Mouse (Mus musculus) heart, embryonic 11.5 days (tissue): ENCODE results near the gene Dgkq. TPM values are rescaled to one million over a fixed set of nuclear protein-coding genes. Genes with fewer than 3 reads are reported as not detected.
A peak's percentile ranks its signal among the peaks of the same experiment; 100 is the strongest.

ENCODE experiments used
- ATAC-seq: fragments of 200-750 bp; cut with Nextera tagmentation; replicated peaks from 2 replicates; pipeline ENCODE4 v1.8.0; 2017; ENCODE audit warnings: moderate library complexity; ENCODE audit not compliant: insufficient number of reproducible peaks, low FRiP score, low TSS enrichment
- H3K27ac ChIP-seq: fragments of 300-500 bp; sonication (generic); 2 replicates; pipeline ENCODE4 v1.5.1; 2014; ENCODE audit warnings: mild to moderate bottlenecking, low read depth, low read length
- H3K27me3 ChIP-seq: fragments of 300-500 bp; sonication (generic); 2 replicates; pipeline ENCODE4 v1.6.1; 2014; ENCODE audit warnings: mild to moderate bottlenecking, low read length, mixed read lengths; ENCODE audit not compliant: control insufficient read depth, insufficient read depth
- H3K36me3 ChIP-seq: fragments of 300-500 bp; sonication (generic); 2 replicates; pipeline ENCODE4 v1.6.1; 2014; ENCODE audit warnings: mild to moderate bottlenecking, low read length, moderate library complexity, mixed read lengths; ENCODE audit not compliant: control insufficient read depth, insufficient read depth
- H3K4me1 ChIP-seq: fragments of 300-500 bp; sonication (generic); 2 replicates; pipeline ENCODE4 v1.6.1; 2014; ENCODE audit warnings: low read length; ENCODE audit not compliant: control insufficient read depth, insufficient read depth
- H3K4me2 ChIP-seq: fragments of 300-500 bp; sonication (generic); 2 replicates; pipeline ENCODE4 v1.6.1; 2014; ENCODE audit warnings: mild to moderate bottlenecking, moderate library complexity
- H3K4me3 ChIP-seq: fragments of 300-500 bp; sonication (generic); 2 replicates; pipeline ENCODE4 v1.5.1; 2014; ENCODE audit warnings: low read depth, low read length
- H3K9ac ChIP-seq: fragments of 300-500 bp; sonication (generic); 2 replicates; pipeline ENCODE4 v1.6.1; 2014; ENCODE audit warnings: mild to moderate bottlenecking, low read depth, low read length, moderate library complexity
- H3K9me3 ChIP-seq: fragments of 300-500 bp; sonication (generic); replicated peaks from 2 replicates; pipeline ENCODE4 v1.6.1; 2016; ENCODE audit warnings: low read length; ENCODE audit not compliant: control insufficient read depth
- WGBS: fragments of 180-500 bp; shearing (Covaris S2); extraction: QIAGEN DNeasy Blood & Tissue Kit; methylation state at CpG from one replicate; pipeline ENCODE4 v1.1.7; 2014; ENCODE audit not compliant: insufficient replicate concordance; 5-methylcytosine and 5-hydroxymethylcytosine counted together
- polyA plus RNA-seq: library from polyadenylated mRNA; unstranded; fragments of >200 nt; fragmentation: Nextera tagmentation; extraction: Ambion mirVana; gene quantifications from 2 replicates; pipeline ENCODE4 v1.2.1, GENCODE M21; 2014

Gene Dgkq
- polyA plus RNA-seq: 5.6 and 6.3 TPM in 2 replicates

DNA sequence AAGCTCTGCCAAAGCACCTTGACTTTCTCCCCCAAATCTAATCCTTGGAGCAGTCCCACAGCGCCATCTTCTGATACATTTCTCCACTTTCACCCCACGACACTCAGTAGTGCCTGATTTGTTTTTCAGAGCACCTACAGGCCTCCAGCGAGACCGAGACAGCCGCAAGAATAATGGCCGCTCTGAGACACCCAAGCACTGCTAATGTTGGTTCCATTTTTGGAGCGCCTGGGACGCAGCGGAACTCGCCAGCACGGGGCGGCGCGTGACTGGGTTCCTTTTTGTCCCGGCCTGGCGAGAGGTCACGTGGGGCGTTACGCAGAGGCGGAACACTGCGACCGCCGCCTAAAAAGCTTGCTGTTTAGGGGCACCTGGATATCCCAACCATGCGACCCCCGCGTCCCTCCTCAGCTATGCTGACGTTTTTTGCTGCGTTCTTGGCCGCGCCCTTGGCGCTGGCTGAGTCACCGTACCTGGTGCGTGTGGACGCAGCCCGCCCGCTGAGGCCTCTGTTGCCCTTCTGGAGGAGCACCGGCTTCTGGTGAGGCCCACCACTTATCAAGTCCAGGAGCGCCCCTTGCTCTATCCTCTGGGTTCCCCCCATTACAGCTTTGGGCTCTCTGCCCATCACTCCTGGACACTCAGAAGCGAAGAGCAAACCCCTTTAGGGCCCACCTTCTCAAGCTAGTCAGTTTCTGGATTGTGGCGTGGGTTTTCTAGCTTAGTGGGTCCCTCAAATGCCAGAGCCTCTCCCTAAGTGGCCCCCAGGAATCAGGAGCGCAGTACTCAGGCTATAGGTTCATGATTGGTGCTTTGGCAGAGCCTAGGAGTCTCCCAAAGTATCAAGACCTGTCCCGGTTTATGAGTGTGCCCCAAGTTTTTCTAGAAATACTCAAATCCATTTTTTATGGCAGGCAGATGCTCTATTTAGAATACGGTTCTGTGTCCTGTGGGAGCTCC lies at the start of gene Dgkq:
Gene Dgkq (minus strand): TSS at position 696 of the 960 bp plus-strand sequence.
- Histone ChIP-seq H3K27ac (peak within 1 kb of the TSS; percentile 84), H3K27me3 (no peaks in the 10 kb centered on the region), H3K9ac (peak within 1 kb of the TSS; percentile 89), H3K9me3 (no peaks in the 10 kb centered on the region), H3K36me3 (peaks cover 3% of the 10 kb centered on the region; the same call in 1 of the 2 replicates), H3K4me1 (peaks cover 6% of the 10 kb centered on the region), H3K4me2 (peak within 1 kb of the TSS; percentile 85), H3K4me3 (peak within 1 kb of the TSS; percentile 54)
- peak; percentile 73 for ATAC-seq
- WGBS: 6% methylated on average over 43 of the region's 43 CpGs

DNA sequence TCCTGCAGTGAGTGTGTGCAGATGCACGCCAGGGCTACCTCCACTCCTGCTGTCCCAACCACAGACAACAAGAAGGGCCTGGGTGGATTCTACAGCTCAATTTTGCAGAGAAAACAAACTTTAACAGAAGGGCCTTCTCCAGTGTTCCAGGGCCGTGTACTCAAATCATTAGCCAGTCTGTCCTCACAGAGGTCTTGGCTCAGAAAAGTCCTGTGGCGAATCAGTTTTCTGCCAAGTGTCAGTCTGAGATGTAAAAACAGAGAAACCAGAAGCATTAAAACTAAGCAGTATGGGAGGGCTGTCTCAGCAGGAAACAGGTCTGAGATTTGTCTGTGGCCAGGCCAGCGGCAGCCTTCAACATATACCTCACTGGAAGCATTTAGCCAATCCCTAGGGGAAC lies 48.6 kb upstream of the Dgkq start:
- no peaks in the 10 kb centered on the region for H3K9me3 ChIP-seq
- H3K27me3 ChIP-seq: no peaks in the 10 kb centered on the region; the same call in 1 of the 2 replicates
- peaks cover 17% of the 10 kb centered on the region; the same call in 1 of the 2 replicates for H3K4me1 ChIP-seq
- H3K4me3 ChIP-seq: no peak overlapping the region
- WGBS: 39% methylated on average over 4 of the region's 4 CpGs
- no peak for ATAC-seq
- no peaks in the 10 kb centered on the region for H3K36me3 ChIP-seq
- no peak overlapping the region for H3K27ac ChIP-seq
- no peak overlapping the region for H3K4me2 ChIP-seq
- no peak overlapping the region for H3K9ac ChIP-seq

DNA sequence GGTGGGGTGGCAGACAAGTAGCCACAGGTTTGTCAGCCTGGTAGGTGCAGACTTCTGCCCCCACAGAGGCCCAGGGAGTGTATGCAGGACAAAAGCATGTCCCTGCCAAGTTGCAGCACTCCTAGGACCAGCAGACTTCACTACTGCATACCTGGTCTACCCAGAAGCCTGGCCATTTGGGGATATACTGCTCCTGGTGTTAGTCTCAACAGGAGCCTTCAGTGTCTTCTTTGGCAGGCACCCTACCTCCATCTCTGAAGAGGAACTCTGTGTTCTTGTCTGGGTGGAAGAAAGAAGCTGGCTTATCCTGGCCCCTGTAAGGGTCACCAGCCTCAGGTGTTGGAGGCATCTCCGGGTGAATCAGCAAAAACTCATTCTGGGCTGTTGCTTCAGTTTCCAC lies 46.5 kb upstream of the Dgkq start:
- no peak overlapping the region for H3K27ac ChIP-seq
- H3K9me3 ChIP-seq: no peaks in the 10 kb centered on the region
- no peak for ATAC-seq
- H3K27me3 ChIP-seq: no peaks in the 10 kb centered on the region; the same call in 1 of the 2 replicates
- no peak overlapping the region for H3K4me2 ChIP-seq
- no peaks in the 10 kb centered on the region for H3K36me3 ChIP-seq
- H3K4me3 ChIP-seq: no peak overlapping the region
- H3K4me1 ChIP-seq: peaks cover 17% of the 10 kb centered on the region; the same call in 1 of the 2 replicates
- 71% methylated on average over 1 of the region's 1 CpGs for WGBS
- 0 out of 2 replicates have a peak overlapping the region, but pooled peaks have one; percentile 5 for H3K9ac ChIP-seq

DNA sequence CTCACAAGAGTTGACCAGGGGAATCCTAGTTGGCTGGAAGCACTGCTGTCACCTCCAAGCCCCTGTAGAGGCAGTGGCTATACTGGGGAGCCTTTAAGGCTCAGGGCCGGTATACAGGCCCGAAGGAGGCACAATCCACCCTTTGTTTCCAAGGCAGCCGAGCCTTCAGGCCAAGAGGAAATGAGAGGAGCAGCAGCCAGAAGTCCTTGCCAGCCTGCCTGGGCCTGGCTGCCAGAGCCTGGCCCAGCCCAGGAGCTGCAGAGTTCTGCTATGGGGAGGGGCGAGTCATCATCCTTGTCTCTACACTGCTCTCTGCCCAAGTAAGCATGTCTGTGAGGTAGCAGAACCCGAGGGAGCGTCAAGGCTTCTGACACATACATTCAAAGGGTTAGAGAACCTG lies 44.7 kb upstream of the Dgkq start:
- H3K9ac ChIP-seq: no peak overlapping the region
- 66% methylated on average over 6 of the region's 6 CpGs for WGBS
- H3K4me3 ChIP-seq: no peak overlapping the region
- no peak for ATAC-seq
- peak overlapping the region; percentile 50; the same call in 1 of the 2 replicates for H3K27ac ChIP-seq
- H3K4me1 ChIP-seq: peaks cover 14% of the 10 kb centered on the region; the same call in 1 of the 2 replicates
- no peaks in the 10 kb centered on the region for H3K9me3 ChIP-seq
- no peaks in the 10 kb centered on the region for H3K36me3 ChIP-seq
- no peaks in the 10 kb centered on the region; the same call in 1 of the 2 replicates for H3K27me3 ChIP-seq
- H3K4me2 ChIP-seq: no peak overlapping the region

DNA sequence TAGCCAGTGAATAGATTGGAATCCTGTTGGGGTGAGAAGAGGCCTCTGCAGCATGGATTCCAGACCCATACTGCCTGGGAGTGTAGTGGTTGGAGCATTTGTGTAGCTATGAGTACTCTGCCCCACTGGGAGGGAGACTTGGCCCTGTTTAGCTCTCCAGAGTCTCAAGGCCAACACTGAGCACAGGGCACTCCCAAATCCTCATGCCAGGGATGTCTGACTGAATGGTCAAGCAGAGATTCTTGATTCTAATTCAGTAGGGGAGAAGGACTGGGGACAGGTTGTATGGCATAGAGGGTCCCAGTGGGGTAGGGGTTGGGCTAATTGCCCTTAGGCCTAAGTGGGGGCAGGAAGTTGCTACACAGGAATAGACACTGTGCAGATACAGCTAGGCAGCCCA lies 44.2 kb upstream of the Dgkq start:
- peaks cover 14% of the 10 kb centered on the region; the same call in 1 of the 2 replicates for H3K4me1 ChIP-seq

DNA sequence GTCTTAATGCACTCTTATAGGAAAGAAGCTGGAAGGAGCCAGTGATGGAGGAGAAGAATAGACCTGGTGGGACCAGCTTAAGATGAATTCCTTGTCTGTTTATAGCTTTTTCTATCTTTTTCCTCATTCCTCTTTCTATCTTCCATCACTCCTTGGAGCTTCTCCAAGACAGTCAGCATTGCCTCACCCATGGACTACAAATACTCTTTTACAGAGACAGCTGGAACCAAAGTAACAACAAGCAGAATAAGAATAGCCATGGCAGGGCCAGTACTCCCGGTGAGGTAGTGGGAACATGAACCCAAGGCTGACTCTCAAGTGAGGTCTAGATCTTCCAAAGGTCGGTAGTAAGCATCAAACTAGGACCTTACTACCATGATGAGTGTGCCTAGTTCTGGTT lies 43.6 kb upstream of the Dgkq start:
- Histone ChIP-seq H3K9ac (no peak overlapping the region), H3K4me2 (no peak overlapping the region), H3K27ac (no peak overlapping the region), H3K4me3 (no peak overlapping the region), H3K9me3 (no peaks in the 10 kb centered on the region), H3K36me3 (0 out of 2 replicates have a peak, but pooled peaks cover under 1% of the 10 kb centered on the region), H3K27me3 (no peaks in the 10 kb centered on the region; the same call in 1 of the 2 replicates), H3K4me1 (peaks cover 16% of the 10 kb centered on the region; the same call in 1 of the 2 replicates)
- ATAC-seq: no peak
- WGBS: 77% methylated on average over 2 of the region's 2 CpGs

More for the DNA sequence above, 44.2 kb upstream of the Dgkq start:
- Histone ChIP-seq H3K4me2 (no peak overlapping the region), H3K36me3 (no peaks in the 10 kb centered on the region), H3K4me3 (no peak overlapping the region), H3K27ac (peak overlapping the region; percentile 50; the same call in 1 of the 2 replicates), H3K27me3 (no peaks in the 10 kb centered on the region; the same call in 1 of the 2 replicates), H3K9ac (no peak overlapping the region), H3K9me3 (no peaks in the 10 kb centered on the region)
- no peak for ATAC-seq

DNA sequence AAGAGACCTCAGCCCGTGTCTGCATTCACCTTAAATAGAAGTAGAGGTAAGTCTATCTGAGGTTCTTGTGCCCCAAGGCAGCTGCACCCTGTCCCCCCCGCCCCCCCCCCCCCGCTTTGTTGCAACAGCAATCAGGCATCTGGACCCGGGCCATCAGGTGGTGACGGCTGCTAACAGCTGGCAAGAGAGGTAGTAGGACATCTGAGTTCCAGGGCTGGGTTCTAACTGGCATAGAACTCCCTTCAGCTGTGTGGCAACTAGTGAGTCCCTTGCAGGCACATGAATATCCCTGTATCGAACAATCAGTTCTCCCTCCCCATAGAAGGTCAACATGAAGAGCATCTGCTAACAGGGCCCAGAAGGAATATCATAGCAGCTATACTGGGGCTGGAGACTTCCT lies 42.5 kb upstream of the Dgkq start:
- 75% methylated on average over 6 of the region's 6 CpGs for WGBS
- peaks cover 12% of the 10 kb centered on the region; the same call in 1 of the 2 replicates for H3K4me1 ChIP-seq
- H3K4me2 ChIP-seq: no peak overlapping the region
- H3K27me3 ChIP-seq: no peaks in the 10 kb centered on the region; the same call in 1 of the 2 replicates
- H3K4me3 ChIP-seq: no peak overlapping the region
- no peak overlapping the region for H3K27ac ChIP-seq
- peaks cover 8% of the 10 kb centered on the region; the same call in 1 of the 2 replicates for H3K36me3 ChIP-seq
- ATAC-seq: no peak
- H3K9me3 ChIP-seq: no peaks in the 10 kb centered on the region
- no peak overlapping the region for H3K9ac ChIP-seq

DNA sequence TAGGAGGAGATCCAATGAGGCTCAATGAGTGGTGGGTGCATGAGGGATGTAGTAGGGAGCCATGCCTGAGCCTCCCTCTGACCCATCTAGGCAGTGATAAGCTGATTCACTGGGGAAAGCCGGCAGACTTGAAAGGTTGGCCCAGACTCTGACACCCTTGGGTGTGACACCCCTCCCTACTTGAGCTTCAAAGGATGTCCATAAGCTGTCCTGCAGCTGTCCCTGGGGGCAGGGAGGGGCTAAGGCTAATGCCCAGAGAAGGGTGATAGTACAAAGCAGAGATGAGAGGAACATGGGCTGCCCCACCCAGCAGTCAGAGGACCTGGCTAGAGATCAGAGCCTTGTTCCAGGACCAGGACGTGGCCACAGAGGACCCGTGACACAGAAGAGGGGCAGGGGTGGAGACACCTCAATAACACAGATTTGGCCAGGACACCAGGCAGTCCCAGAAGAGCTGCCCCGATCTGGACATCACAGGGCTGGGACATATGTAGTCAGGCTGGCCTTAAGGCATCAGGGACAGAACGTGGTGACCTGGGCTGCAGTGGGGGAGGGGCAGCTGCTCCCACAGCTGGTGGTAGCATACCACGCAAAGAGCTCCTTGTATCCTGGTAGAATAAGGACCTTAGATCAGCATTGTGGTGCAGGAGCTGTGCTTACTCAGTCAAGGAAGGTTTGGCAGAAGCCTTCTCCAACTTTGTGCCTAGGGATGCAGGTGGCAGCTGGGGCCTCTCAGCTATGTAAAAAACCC lies 39.7 kb upstream of the Dgkq start:
- 30% methylated on average over 6 of the region's 6 CpGs for WGBS
- peak; percentile 74 for ATAC-seq
- no peak overlapping the region for H3K9ac ChIP-seq
- no peaks in the 10 kb centered on the region; the same call in 1 of the 2 replicates for H3K27me3 ChIP-seq
- no peaks in the 10 kb centered on the region for H3K9me3 ChIP-seq
- H3K27ac ChIP-seq: peak overlapping the region; percentile 38; the same call in 1 of the 2 replicates
- H3K36me3 ChIP-seq: peaks cover 19% of the 10 kb centered on the region
- peaks cover 13% of the 10 kb centered on the region; the same call in 1 of the 2 replicates for H3K4me1 ChIP-seq
- no peak overlapping the region for H3K4me3 ChIP-seq
- no peak overlapping the region; the same call in 1 of the 2 replicates for H3K4me2 ChIP-seq
